Mouse (Mus musculus): ENCODE results near the gene Rhox4f.
"Not testable (repeated sequence)": the region's sequence is repeated elsewhere in the genome, so short reads cannot be mapped to it uniquely, and the experiment has no call there.

DNA sequence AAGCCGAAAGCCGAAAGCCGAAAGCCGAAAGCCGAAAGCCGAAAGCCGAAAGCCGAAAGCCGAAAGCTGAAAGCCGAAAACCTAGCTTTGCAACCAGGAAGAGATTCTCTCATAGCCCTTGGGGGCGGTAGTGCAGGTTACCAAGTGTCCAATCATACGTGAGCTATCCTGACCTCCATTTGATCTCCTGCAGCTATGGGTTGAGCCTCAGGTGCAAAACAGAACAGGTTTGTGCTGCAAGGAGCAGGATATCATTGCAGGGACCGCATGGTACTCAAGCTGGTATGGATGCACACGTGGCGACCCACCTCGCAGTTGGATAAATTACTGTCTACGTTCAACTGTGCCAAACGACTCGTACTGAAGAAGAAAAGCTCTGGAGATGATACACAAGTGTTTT, at the start of gene Rhox4f:
- TF ChIP-seq CTCF (conservative IDR thresholded peaks at IDR 0.05; ENCODE audit: low read length); NANOG (IDR thresholded peaks at IDR 0.05; ENCODE audit: borderline replicate concordance, low read length): not testable (repeated sequence)
